Mouse (Mus musculus): ENCODE results near the gene Ptpra. TPM values are rescaled to one million over a fixed set of nuclear protein-coding genes. Genes with fewer than 3 reads are reported as not detected.
A peak's percentile ranks its signal among the peaks of the same experiment; 100 is the strongest.
"Not testable (repeated sequence)": the region's sequence is repeated elsewhere in the genome, so short reads cannot be mapped to it uniquely, and the experiment has no call there.

Ptpra gene
- polyA plus RNA-seq, 1 experiment from 2014 or later = 95.1 TPM

DNA sequence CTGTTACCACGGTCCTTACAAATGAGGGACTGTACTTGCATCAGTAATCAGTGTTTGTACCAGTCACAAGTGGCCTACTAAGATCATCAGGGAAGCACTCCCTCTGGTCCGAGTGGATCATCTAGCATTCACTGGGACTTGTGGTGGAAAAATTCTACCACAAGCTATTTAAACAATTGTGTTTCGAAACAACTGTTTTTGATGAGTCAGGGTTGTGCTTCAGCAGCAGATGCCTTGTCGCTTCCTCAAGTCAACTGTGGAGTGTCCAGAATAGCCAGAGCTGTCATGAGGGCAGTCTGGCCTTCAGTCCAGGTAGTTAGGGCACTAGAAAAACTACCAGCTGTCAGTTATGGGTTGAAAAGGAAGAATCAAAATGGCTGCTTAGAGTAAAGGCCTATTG lies 38.5 kb downstream of the Ptpra start:
- WGBS = 86% methylated on average over 4 of the region's 4 CpGs
- DNase-seq (ENCODE audit: low spot score) = no peak
- no peak overlapping the region for H3K27ac ChIP-seq (ENCODE audit: low read depth)

GRCm38 (mm10) chr2:130491162-130491561 lies 41.1 kb downstream of the Ptpra start:
- peaks cover 5% of the 10 kb centered on the region for H3K4me1 ChIP-seq (replicated peaks; ENCODE audit: control insufficient read depth, insufficient read depth, low read length)
- H3K4me2 ChIP-seq (ENCODE audit: low read length) = no peak overlapping the region
- H3K9ac ChIP-seq (ENCODE audit: low read length) = no peak overlapping the region
- no peak overlapping the region for H3K4me3 ChIP-seq (ENCODE audit: low read depth, low read length)
- no peaks in the 10 kb centered on the region for H3K27me3 ChIP-seq (replicated peaks; ENCODE audit: control insufficient read depth, insufficient read depth, low read length)
- 71% methylated on average over 4 of the region's 4 CpGs for WGBS
- no peaks in the 10 kb centered on the region for H3K36me3 ChIP-seq (ENCODE audit: control insufficient read depth, insufficient read depth, low read length)
- H3K9me3 ChIP-seq (ENCODE audit: control insufficient read depth, low read length) = 0 out of 2 replicates have a peak, but pooled peaks cover 4% of the 10 kb centered on the region
- DNase-seq (ENCODE audit: low spot score) (no peak), ATAC-seq (replicated peaks; ENCODE audit: low FRiP score, low TSS enrichment, low read depth) (no peak)
- H3K27ac ChIP-seq (ENCODE audit: low read depth) = no peak overlapping the region

More for the DNA sequence above, 38.5 kb downstream of the Ptpra start:
- H3K27me3 ChIP-seq (replicated peaks; ENCODE audit: control insufficient read depth, insufficient read depth, low read length) = no peaks in the 10 kb centered on the region
- ATAC-seq (replicated peaks; ENCODE audit: low FRiP score, low TSS enrichment, low read depth) = no peak
- H3K9ac ChIP-seq (ENCODE audit: low read length) = no peak overlapping the region
- H3K36me3 ChIP-seq (ENCODE audit: control insufficient read depth, insufficient read depth, low read length) = no peaks in the 10 kb centered on the region
- no peak overlapping the region for H3K4me3 ChIP-seq (ENCODE audit: low read depth, low read length)
- no peaks in the 10 kb centered on the region for H3K4me1 ChIP-seq (replicated peaks; ENCODE audit: control insufficient read depth, insufficient read depth, low read length)
- no peak overlapping the region for H3K4me2 ChIP-seq (ENCODE audit: low read length)
- H3K9me3 ChIP-seq (ENCODE audit: control insufficient read depth, low read length) = 0 out of 2 replicates have a peak, but pooled peaks cover 4% of the 10 kb centered on the region

GRCm38 (mm10) chr2:130491587-130491986 lies 41.5 kb downstream of the Ptpra start:
- peaks cover 8% of the 10 kb centered on the region for H3K4me1 ChIP-seq (replicated peaks; ENCODE audit: control insufficient read depth, insufficient read depth, low read length)
- no peak overlapping the region for H3K27ac ChIP-seq (ENCODE audit: low read depth)
- H3K27me3 ChIP-seq (replicated peaks; ENCODE audit: control insufficient read depth, insufficient read depth, low read length) = no peaks in the 10 kb centered on the region
- ATAC-seq (replicated peaks; ENCODE audit: low FRiP score, low TSS enrichment, low read depth) (0 out of 2 replicates have a peak, but pooled peaks have one; percentile 40), DNase-seq (ENCODE audit: low spot score) (peak; percentile 63)
- no peak overlapping the region for H3K9ac ChIP-seq (ENCODE audit: low read length)
- 0 out of 2 replicates have a peak, but pooled peaks cover 4% of the 10 kb centered on the region for H3K9me3 ChIP-seq (ENCODE audit: control insufficient read depth, low read length)
- no peak overlapping the region for H3K4me3 ChIP-seq (ENCODE audit: low read depth, low read length)
- no peak overlapping the region for H3K4me2 ChIP-seq (ENCODE audit: low read length)
- no peaks in the 10 kb centered on the region for H3K36me3 ChIP-seq (ENCODE audit: control insufficient read depth, insufficient read depth, low read length)
- WGBS = 33% methylated on average over 7 of the region's 7 CpGs

- peaks cover 14% of the 10 kb centered on the region for H3K4me1 ChIP-seq (replicated peaks; ENCODE audit: control insufficient read depth, insufficient read depth, low read length)
- H3K9ac ChIP-seq (ENCODE audit: low read length); H3K27ac ChIP-seq (ENCODE audit: low read depth); H3K4me3 ChIP-seq (ENCODE audit: low read depth, low read length); H3K36me3 ChIP-seq (ENCODE audit: control insufficient read depth, insufficient read depth, low read length); H3K27me3 ChIP-seq (replicated peaks; ENCODE audit: control insufficient read depth, insufficient read depth, low read length); ATAC-seq (replicated peaks; ENCODE audit: low FRiP score, low TSS enrichment, low read depth); H3K4me2 ChIP-seq (ENCODE audit: low read length); H3K9me3 ChIP-seq (ENCODE audit: control insufficient read depth, low read length); DNase-seq (ENCODE audit: low spot score): not testable (repeated sequence)
- 89% methylated on average over 4 of the region's 4 CpGs for WGBS
Observed at GRCm38 (mm10) chr2:130495114-130495513, 45.0 kb downstream of the Ptpra start.

DNA sequence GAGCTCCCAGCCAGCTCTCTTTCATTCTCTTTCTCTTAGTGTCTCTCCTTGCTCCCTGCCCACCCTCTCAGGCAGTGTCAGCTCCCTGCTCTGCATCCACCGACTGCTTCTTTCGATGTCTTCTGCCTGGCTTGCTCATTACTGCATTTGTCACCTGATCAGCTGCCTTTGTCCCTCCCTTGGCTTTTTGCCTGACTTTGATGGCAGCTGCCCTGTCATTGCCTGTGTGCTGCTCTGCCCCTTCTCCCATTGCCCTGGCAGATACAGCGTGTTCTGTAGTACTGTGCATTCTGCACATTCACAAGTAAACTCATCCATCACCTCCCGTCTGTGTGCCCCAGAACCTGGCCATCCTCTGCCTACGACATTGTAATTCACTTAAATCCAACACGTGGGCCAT lies 46.0 kb downstream of the Ptpra start:
- H3K27me3 ChIP-seq (replicated peaks; ENCODE audit: control insufficient read depth, insufficient read depth, low read length) = no peaks in the 10 kb centered on the region
- ATAC-seq (replicated peaks; ENCODE audit: low FRiP score, low TSS enrichment, low read depth) = no peak
- H3K4me2 ChIP-seq (ENCODE audit: low read length) = no peak overlapping the region
- DNase-seq (ENCODE audit: low spot score) = no peak
- no peak overlapping the region for H3K9ac ChIP-seq (ENCODE audit: low read length)
- peaks cover 14% of the 10 kb centered on the region for H3K4me1 ChIP-seq (replicated peaks; ENCODE audit: control insufficient read depth, insufficient read depth, low read length)
- whole genome bisulfite sequencing = 46% methylated on average over 6 of the region's 6 CpGs
- no peaks in the 10 kb centered on the region for H3K9me3 ChIP-seq (ENCODE audit: control insufficient read depth, low read length)
- H3K27ac ChIP-seq (ENCODE audit: low read depth) = no peak overlapping the region
- no peaks in the 10 kb centered on the region for H3K36me3 ChIP-seq (ENCODE audit: control insufficient read depth, insufficient read depth, low read length)
- H3K4me3 ChIP-seq (ENCODE audit: low read depth, low read length) = no peak overlapping the region

DNA sequence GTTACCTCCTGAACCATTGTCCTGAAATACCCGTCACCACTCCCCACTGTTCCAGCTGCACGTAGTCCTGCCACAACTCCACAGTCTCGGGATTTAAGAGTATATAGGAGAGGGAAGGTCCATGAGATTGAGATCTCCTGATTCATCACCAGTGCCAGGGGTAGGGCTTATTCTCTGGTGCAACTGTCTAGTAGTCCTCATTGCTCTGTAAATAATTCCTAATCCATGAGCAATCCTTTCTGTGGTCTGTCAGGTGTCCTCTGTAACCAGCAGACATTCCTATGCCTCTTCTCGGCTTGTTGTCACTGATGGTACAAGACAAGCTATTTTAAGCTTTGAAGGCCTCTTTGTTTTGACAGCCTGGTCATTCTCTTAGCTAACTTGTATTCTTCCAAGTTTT lies 46.9 kb downstream of the Ptpra start:
- no peaks in the 10 kb centered on the region for H3K27me3 ChIP-seq (replicated peaks; ENCODE audit: control insufficient read depth, insufficient read depth, low read length)
- H3K4me2 ChIP-seq (ENCODE audit: low read length) = no peak overlapping the region
- H3K4me3 ChIP-seq (ENCODE audit: low read depth, low read length) = no peak overlapping the region
- H3K4me1 ChIP-seq (replicated peaks; ENCODE audit: control insufficient read depth, insufficient read depth, low read length) = peaks cover 14% of the 10 kb centered on the region
- H3K27ac ChIP-seq (ENCODE audit: low read depth) = no peak overlapping the region
- 62% methylated on average over 4 of the region's 4 CpGs for WGBS
- H3K36me3 ChIP-seq (ENCODE audit: control insufficient read depth, insufficient read depth, low read length) = no peaks in the 10 kb centered on the region
- DNase-seq (ENCODE audit: low spot score) (no peak), ATAC-seq (replicated peaks; ENCODE audit: low FRiP score, low TSS enrichment, low read depth) (no peak)
- H3K9ac ChIP-seq (ENCODE audit: low read length) = no peak overlapping the region
- H3K9me3 ChIP-seq (ENCODE audit: control insufficient read depth, low read length) = no peaks in the 10 kb centered on the region

DNA sequence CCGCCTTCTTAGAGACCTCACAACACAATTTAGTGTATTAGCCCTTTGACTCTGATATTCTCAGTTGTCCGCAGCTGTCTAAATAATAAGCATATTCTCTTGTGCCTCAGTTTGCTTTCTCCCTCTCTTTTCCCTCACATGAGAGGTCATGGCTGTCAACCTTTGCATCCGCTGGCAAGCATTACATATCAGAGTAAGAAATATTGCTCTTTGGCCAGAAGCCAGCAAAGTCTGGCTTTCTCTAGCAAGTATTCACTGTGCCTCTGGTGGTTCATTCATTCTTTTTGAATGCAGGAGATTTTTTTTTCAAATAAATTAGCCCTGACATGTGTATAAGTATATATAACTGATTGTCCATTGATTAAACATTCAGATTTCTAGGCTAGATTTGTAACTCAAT lies 49.5 kb downstream of the Ptpra start:
- H3K4me1 ChIP-seq (replicated peaks; ENCODE audit: control insufficient read depth, insufficient read depth, low read length) = peaks cover 14% of the 10 kb centered on the region
- H3K9me3 ChIP-seq (ENCODE audit: control insufficient read depth, low read length) = no peaks in the 10 kb centered on the region
- ATAC-seq (replicated peaks; ENCODE audit: low FRiP score, low TSS enrichment, low read depth) (no peak), DNase-seq (ENCODE audit: low spot score) (no peak)
- 59% methylated on average over 3 of the region's 3 CpGs for WGBS
- no peak overlapping the region for H3K27ac ChIP-seq (ENCODE audit: low read depth)
- no peaks in the 10 kb centered on the region for H3K27me3 ChIP-seq (replicated peaks; ENCODE audit: control insufficient read depth, insufficient read depth, low read length)
- no peak overlapping the region for H3K4me2 ChIP-seq (ENCODE audit: low read length)
- no peak overlapping the region for H3K4me3 ChIP-seq (ENCODE audit: low read depth, low read length)
- no peak overlapping the region for H3K9ac ChIP-seq (ENCODE audit: low read length)
- 0 out of 2 replicates have a peak, but pooled peaks cover 6% of the 10 kb centered on the region for H3K36me3 ChIP-seq (ENCODE audit: control insufficient read depth, insufficient read depth, low read length)

GRCm38 (mm10) chr2:130501556-130501955 lies 51.5 kb downstream of the Ptpra start:
- Histone ChIP-seq H3K9me3 (ENCODE audit: control insufficient read depth, low read length) (no peaks in the 10 kb centered on the region), H3K4me2 (ENCODE audit: low read length) (no peak overlapping the region), H3K27me3 (replicated peaks; ENCODE audit: control insufficient read depth, insufficient read depth, low read length) (no peaks in the 10 kb centered on the region), H3K9ac (ENCODE audit: low read length) (no peak overlapping the region), H3K27ac (ENCODE audit: low read depth) (no peak overlapping the region), H3K36me3 (ENCODE audit: control insufficient read depth, insufficient read depth, low read length) (peaks cover 21% of the 10 kb centered on the region), H3K4me3 (ENCODE audit: low read depth, low read length) (no peak overlapping the region), H3K4me1 (replicated peaks; ENCODE audit: control insufficient read depth, insufficient read depth, low read length) (peaks cover 7% of the 10 kb centered on the region; the same call in 1 of the 2 replicates)
- ATAC-seq (replicated peaks; ENCODE audit: low FRiP score, low TSS enrichment, low read depth) = no peak
- WGBS = 82% methylated on average over 2 of the region's 2 CpGs
- DNase-seq (ENCODE audit: low spot score) = no peak

DNA sequence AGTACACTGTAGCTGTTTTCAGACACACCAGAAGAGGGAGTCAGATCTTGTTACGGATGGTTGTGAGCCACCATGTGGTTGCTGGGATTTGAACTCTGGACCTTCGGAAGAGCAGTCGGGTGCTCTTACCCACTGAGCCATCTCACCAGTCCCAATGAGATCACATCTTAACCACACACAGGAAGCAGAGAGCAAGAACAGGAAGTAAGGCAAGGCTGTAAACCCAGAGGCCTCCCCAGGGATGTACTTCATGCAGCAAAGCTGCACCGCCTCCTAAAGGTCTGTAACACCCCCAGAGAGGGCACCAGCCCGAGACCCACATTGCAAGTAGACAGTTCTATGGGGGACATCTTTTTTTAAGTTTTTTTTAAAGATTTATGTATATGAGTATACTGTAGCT lies 61.5 kb downstream of the Ptpra start:
- ATAC-seq (replicated peaks; ENCODE audit: low FRiP score, low TSS enrichment, low read depth) = not testable (repeated sequence)

More for the DNA sequence above, 61.5 kb downstream of the Ptpra start:
- H3K9ac ChIP-seq (ENCODE audit: low read length); H3K9me3 ChIP-seq (ENCODE audit: control insufficient read depth, low read length); H3K4me1 ChIP-seq (replicated peaks; ENCODE audit: control insufficient read depth, insufficient read depth, low read length); DNase-seq (ENCODE audit: low spot score); H3K4me2 ChIP-seq (ENCODE audit: low read length); H3K27me3 ChIP-seq (replicated peaks; ENCODE audit: control insufficient read depth, insufficient read depth, low read length); H3K27ac ChIP-seq (ENCODE audit: low read depth); H3K4me3 ChIP-seq (ENCODE audit: low read depth, low read length): not testable (repeated sequence)
- WGBS = 96% methylated on average over 4 of the region's 5 CpGs
- peaks cover 29% of the 10 kb centered on the region for H3K36me3 ChIP-seq (ENCODE audit: control insufficient read depth, insufficient read depth, low read length)
